Mouse (Mus musculus) heart, adult 2 months (tissue): ENCODE measurements at regions not wholly inside any gene's neighbourhood (a gene's known extent, or its start where the extent isn't known, plus 50 kb on each side); places are given as distances from the start of the nearest gene placed in this dataset.
A peak's percentile ranks its signal among the peaks of the same experiment; 100 is the strongest.

Experiments used
- CTCF ChIP-seq: fragments of 200-600 bp; IDR thresholded peaks from 2 replicates; pipeline ENCODE4 v1.8.1; 2022; ENCODE audit warnings: antibody characterized with exemption, mild to moderate bottlenecking, moderate library complexity
- EP300 ChIP-seq: fragments of 200-500 bp; IDR thresholded peaks from 2 replicates; pipeline ENCODE4 v1.6.1; 2011; ENCODE audit warnings: low read depth, low read length, control low read depth; ENCODE audit not compliant: insufficient read depth
- POLR2A ChIP-seq: fragments of 200-500 bp; IDR thresholded peaks from 2 replicates; pipeline ENCODE4 v1.6.1; 2011; ENCODE audit warnings: mild to moderate bottlenecking, low read depth, low read length, control low read depth; ENCODE audit not compliant: insufficient read depth

DNA sequence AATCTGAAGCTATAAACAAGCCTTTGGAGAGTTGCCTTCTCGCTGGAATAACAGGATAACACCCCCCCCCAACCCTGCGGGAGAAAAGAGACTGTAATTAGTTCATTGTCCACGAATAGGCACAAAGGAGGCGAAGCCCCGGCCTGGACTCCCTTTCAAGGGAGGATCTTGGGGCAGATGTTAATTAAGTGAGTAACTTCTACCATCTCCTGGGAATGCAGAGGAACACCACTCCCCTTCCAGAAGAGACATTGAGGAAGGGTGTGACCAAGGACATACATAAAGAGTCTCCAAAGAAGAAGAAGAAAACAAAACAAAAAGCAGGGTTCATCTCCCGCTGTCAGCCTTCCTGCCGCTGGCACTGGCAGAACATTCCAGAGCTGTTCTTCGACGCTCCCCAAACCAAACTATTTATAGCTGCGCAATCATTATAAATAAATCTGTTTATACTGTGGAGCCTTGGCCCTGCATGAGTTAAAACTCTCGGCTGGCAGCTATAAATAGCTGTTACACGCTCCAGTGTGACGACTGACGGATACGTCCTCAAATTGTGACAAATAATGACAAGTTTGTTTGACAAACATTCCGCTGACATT is 444.1 kb downstream of the Cd83 start:
- TF ChIP-seq CTCF (peak; percentile 33), POLR2A (peak; percentile 68), EP300 (peak; percentile 27; the same call in 1 of the 2 replicates)
